Mouse (Mus musculus): ENCODE measurements around the gene Rap1gds1.

- TF ChIP-seq CTCF (IDR thresholded peaks at IDR 0.05; ENCODE audit: low read depth) (no peak), EP300 (optimal IDR thresholded peaks at IDR 0.05) (no peak)
Observed at GRCm38 (mm10) chr3:139064076-139064475, 10.9 kb downstream of the Rap1gds1 start.

Data from stomach, postnatal 0 days (tissue).